Mouse (Mus musculus): ENCODE data around the gene Echdc3.

GRCm38 (mm10) chr2:6212724-6213511 is at the start of gene Echdc3:
- no peak for TF ChIP-seq POLR2A (IDR thresholded peaks at IDR 0.05; ENCODE audit: borderline replicate concordance, extremely low read depth, insufficient read depth, insufficient read length, poor library complexity, severe bottlenecking)
- no peak for TF ChIP-seq CTCF (IDR thresholded peaks at IDR 0.05; ENCODE audit: borderline replicate concordance, extremely low read depth, insufficient read depth, insufficient read length)

Data from brain, embryonic 14.5 days (tissue).